ENCODE assay signal across 9 mouse cellular contexts in genomic region chr14:16200220-16200912, GRCm38 (mm10). TPM values are rescaled to one million over a fixed set of nuclear protein-coding genes. Genes with fewer than 3 reads are reported as not detected.
DNase-seq lines count a peak whose midpoint lies in the region; ATAC-seq lines count a peak whose summit lies in the region.
"Had no signal": no experiment of that assay in that cellular context is flagged by ENCODE, and none has a peak within 500 bp of the region (broad histone marks: within the 10 kb centered on the region; RNA-seq: fewer than 3 reads in every experiment).

No protein-coding gene starts in this region.

- H3K9me3 ChIP-seq in heart, embryonic 11.5 days (replicated peaks; ENCODE audit: control insufficient read depth, low read length) = no peaks in the 10 kb centered on the region
- no peaks in the 10 kb centered on the region for H3K9me3 ChIP-seq in forebrain, embryonic 14.5 days (replicated peaks; ENCODE audit: control insufficient read depth, low read length)
- no peaks in the 10 kb centered on the region for H3K9me3 ChIP-seq in midbrain, embryonic 12.5 days
- H3K9me3 ChIP-seq: liver, embryonic 13.5 days had no signal

- H3K27me3 ChIP-seq in heart, embryonic 11.5 days (ENCODE audit: control insufficient read depth, insufficient read depth, low read length) = no peaks in the 10 kb centered on the region
- H3K27me3 ChIP-seq in forebrain, embryonic 14.5 days (replicated peaks; ENCODE audit: control insufficient read depth, insufficient read depth, low read length) = no peaks in the 10 kb centered on the region
- H3K27me3 ChIP-seq in midbrain, embryonic 12.5 days = no peaks in the 10 kb centered on the region
- H3K27me3 ChIP-seq: liver, embryonic 13.5 days had no signal

- no peak overlapping the region for H3K4me2 ChIP-seq in heart, embryonic 11.5 days
- H3K4me2 ChIP-seq in forebrain, embryonic 14.5 days (ENCODE audit: low read length) = peak overlapping the region; percentile 39
- peak overlapping the region; percentile 29 for H3K4me2 ChIP-seq in midbrain, embryonic 12.5 days (replicated peaks)
- H3K4me2 ChIP-seq: liver, embryonic 13.5 days had no signal

- no peak for ATAC-seq in heart, embryonic 11.5 days (replicated peaks; ENCODE audit: insufficient number of reproducible peaks, low FRiP score, low TSS enrichment)
- ATAC-seq in forebrain, embryonic 14.5 days = peak; percentile 15
- ATAC-seq in midbrain, embryonic 12.5 days (ENCODE audit: low FRiP score, low read depth) = peak; percentile 21
- no peak for ATAC-seq in activated CD4-positive, CD25-positive, alpha-beta regulatory T cell, adult 4 months

- no peak for DNase-seq in heart, adult 8-10 months (ENCODE audit: low spot score)
- DNase-seq in Muller cell, postnatal 12 days (ENCODE audit: inconsistent ontology term) = peak; percentile 51
- peak; percentile 55 for DNase-seq in forebrain, embryonic 14.5 days (ENCODE audit: low spot score)
- DNase-seq in T-cell, adult 2 months (ENCODE audit: low spot score) = no peak
- DNase-seq in right cerebral cortex, postnatal 36 days (ENCODE audit: low spot score in 2 of 2) = no peak
- DNase-seq: liver, embryonic 13.5 days had no signal

- H3K4me3 ChIP-seq in heart, embryonic 11.5 days (ENCODE audit: low read depth, low read length) = no peak overlapping the region
- no peak overlapping the region for H3K4me3 ChIP-seq in forebrain, embryonic 14.5 days (ENCODE audit: low read depth, low read length)
- H3K4me3 ChIP-seq in midbrain, embryonic 12.5 days = no peak overlapping the region
- H3K4me3 ChIP-seq: liver, embryonic 13.5 days had no signal

- H3K27ac ChIP-seq in heart, embryonic 11.5 days (ENCODE audit: low read depth, low read length) = 0 out of 2 replicates have a peak overlapping the region, but pooled peaks have one; percentile 22
- peak overlapping the region; percentile 78 for H3K27ac ChIP-seq in forebrain, embryonic 14.5 days (ENCODE audit: low read depth, low read length)
- H3K27ac ChIP-seq in midbrain, embryonic 12.5 days (replicated peaks) = peak overlapping the region; percentile 84
- H3K27ac ChIP-seq: liver, embryonic 13.5 days had no signal

- peaks cover 5% of the 10 kb centered on the region; the same call in 1 of the 2 replicates for H3K4me1 ChIP-seq in heart, embryonic 11.5 days (ENCODE audit: control insufficient read depth, insufficient read depth, low read length)
- peaks cover 21% of the 10 kb centered on the region for H3K4me1 ChIP-seq in forebrain, embryonic 14.5 days (ENCODE audit: control insufficient read depth, insufficient read depth, low read length)
- H3K4me1 ChIP-seq in midbrain, embryonic 12.5 days = peaks cover 17% of the 10 kb centered on the region
- H3K4me1 ChIP-seq: liver, embryonic 13.5 days had no signal

- 42% methylated on average over 6 of the region's 6 CpGs for whole genome bisulfite sequencing in heart, embryonic 11.5 days (ENCODE audit: insufficient replicate concordance)
- 2% methylated on average over 6 of the region's 6 CpGs for WGBS in forebrain, embryonic 14.5 days
- 15% methylated on average over 6 of the region's 6 CpGs for WGBS in midbrain, embryonic 12.5 days

- no peak overlapping the region for H3K9ac ChIP-seq in heart, embryonic 11.5 days (ENCODE audit: low read depth, low read length)
- peak overlapping the region; percentile 4; the same call in 1 of the 2 replicates for H3K9ac ChIP-seq in forebrain, embryonic 14.5 days (ENCODE audit: low read length)
- H3K9ac ChIP-seq in midbrain, embryonic 12.5 days (replicated peaks) = no peak overlapping the region
- H3K9ac ChIP-seq: liver, embryonic 13.5 days had no signal

- H3K36me3 ChIP-seq in heart, embryonic 11.5 days (ENCODE audit: control insufficient read depth, insufficient read depth, low read length) = no peaks in the 10 kb centered on the region
- H3K36me3 ChIP-seq in forebrain, embryonic 14.5 days (ENCODE audit: control insufficient read depth, insufficient read depth, low read length) = no peaks in the 10 kb centered on the region
- H3K36me3 ChIP-seq in midbrain, embryonic 12.5 days = no peaks in the 10 kb centered on the region
- H3K36me3 ChIP-seq: liver, embryonic 13.5 days had no signal

RNA-seq across cellular contexts. Expression of gene Ngly1, which starts 48.7 kb away (rescaled TPM):
- 22.3 and 25.5 TPM in 2 replicates for polyA plus RNA-seq in heart, embryonic 11.5 days (2014; fragmentation: Nextera tagmentation; extraction: Ambion mirVana)
- 10 to 100 TPM; 29.5 to 33.9 (median 31.9) TPM for total RNA-seq in heart, adult 8-10 months (2022)
- 30.9 and 34.9 TPM in 2 replicates for polyA plus RNA-seq in forebrain, embryonic 14.5 days (2014; fragmentation: Nextera tagmentation; extraction: Ambion mirVana)
- polyA plus RNA-seq in midbrain, embryonic 12.5 days (2016; fragmentation: Nextera tagmentation; extraction: Ambion mirVana) = 26.0 and 26.1 TPM in 2 replicates
- 10 to 100 TPM; 70.5 to 98.9 TPM for polyA plus RNA-seq in activated CD4-positive, CD25-positive, alpha-beta regulatory T cell, adult 4 months (2017; shearing (Covaris generic))

RNA-seq across cellular contexts. Expression of gene Oxsm, which starts 49.2 kb away (rescaled TPM):
- polyA plus RNA-seq in heart, embryonic 11.5 days (2014; fragmentation: Nextera tagmentation; extraction: Ambion mirVana) = 2.0 and 2.3 TPM in 2 replicates
- total RNA-seq in heart, adult 8-10 months (2022) = 10 to 100 TPM; 21.5 to 28.4 (median 24.1) TPM
- polyA plus RNA-seq in forebrain, embryonic 14.5 days (2014; fragmentation: Nextera tagmentation; extraction: Ambion mirVana) = 0.96 and 1.1 TPM in 2 replicates
- polyA plus RNA-seq in midbrain, embryonic 12.5 days (2016; fragmentation: Nextera tagmentation; extraction: Ambion mirVana) = 1.5 and 1.6 TPM in 2 replicates
- 1 to 10 TPM; 5.1 to 5.3 TPM for polyA plus RNA-seq in activated CD4-positive, CD25-positive, alpha-beta regulatory T cell, adult 4 months (2017; shearing (Covaris generic))

Comparison
In these comparisons a context has a peak if more than half of its experiments do, and no peak if none do; other contexts are left out.
1. ATAC-seq: peak in forebrain, embryonic 14.5 days (single experiment) and midbrain, embryonic 12.5 days (single experiment); none in heart, embryonic 11.5 days (single experiment) and activated CD4-positive, CD25-positive, alpha-beta regulatory T cell, adult 4 months (single experiment).
2. H3K27ac ChIP-seq: peak in every context shown above with its lines; median percentile 84 in midbrain, embryonic 12.5 days; 78 in forebrain, embryonic 14.5 days; 22 in heart, embryonic 11.5 days.
3. DNase-seq: peak in Muller cell, postnatal 12 days (single experiment) and forebrain, embryonic 14.5 days (single experiment); none in heart, adult 8-10 months (single experiment), T-cell, adult 2 months (single experiment) and right cerebral cortex, postnatal 36 days (0 of 2).